Mouse (Mus musculus) brain, embryonic 14.5 days (tissue): Measurements from ENCODE around the gene Ripk4.

Source experiments
- CTCF ChIP-seq: fragments of 200-500 bp; IDR thresholded peaks from 2 replicates; pipeline ENCODE4 v1.5.1; 2012; ENCODE audit warnings: inconsistent platforms, mild to moderate bottlenecking, moderate library complexity, borderline replicate concordance; ENCODE audit not compliant: insufficient read depth, insufficient read length; ENCODE audit errors: extremely low read depth
- POLR2A ChIP-seq: fragments of 200-500 bp; IDR thresholded peaks from 2 replicates; pipeline ENCODE4 v1.6.1; 2012; ENCODE audit warnings: mild to moderate bottlenecking, inconsistent platforms, borderline replicate concordance; ENCODE audit not compliant: poor library complexity, insufficient read depth, insufficient read length, severe bottlenecking; ENCODE audit errors: extremely low read depth

DNA sequence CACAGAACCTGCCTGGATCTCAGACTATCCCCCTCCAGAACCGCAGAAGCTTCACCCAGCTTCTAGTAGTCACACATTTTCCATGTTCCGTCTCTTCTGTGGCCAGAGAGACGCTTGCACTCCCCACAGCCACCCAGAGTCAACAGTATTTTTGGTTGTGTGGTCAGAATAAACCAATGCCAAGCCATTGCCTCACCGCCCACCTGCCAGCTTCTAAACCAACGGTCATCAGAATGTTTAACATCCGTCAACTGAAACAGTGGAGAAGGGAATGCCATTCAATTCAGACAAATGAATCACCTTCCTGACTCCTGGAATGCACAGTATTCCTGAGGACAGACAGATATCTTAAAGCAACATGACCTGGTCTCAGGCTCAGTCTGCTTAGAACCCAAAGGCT is 47.0 kb downstream of the Ripk4 start:
- TF ChIP-seq CTCF (no peak), POLR2A (no peak)
